Mouse (Mus musculus): Measurements from ENCODE around the gene Vmn1r33.
"Not testable (repeated sequence)": the region's sequence is repeated elsewhere in the genome, so short reads cannot be mapped to it uniquely, and the experiment has no call there.

Vmn1r33 gene

DNA sequence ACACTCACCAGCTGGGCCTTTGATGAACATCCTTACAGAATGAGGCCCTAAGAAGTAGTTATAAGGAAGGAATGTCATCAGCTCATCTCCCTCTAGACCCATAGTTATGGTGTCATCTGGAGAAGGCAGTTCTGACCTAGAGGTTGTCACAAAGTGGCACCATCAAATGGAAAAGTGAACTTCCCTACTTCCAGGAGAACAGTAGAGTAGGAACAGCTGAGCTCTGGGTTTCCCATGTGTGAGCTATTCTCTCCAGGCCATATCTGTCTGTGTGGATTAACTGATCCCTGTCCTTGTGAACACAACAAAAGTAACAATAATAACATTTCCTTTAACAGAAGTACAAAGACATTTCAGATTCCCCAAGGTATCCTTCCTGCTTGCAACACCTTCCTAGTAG is at the start of gene Vmn1r33:
Vmn1r33 (minus strand) TSS at position 101 of the 400 bp plus-strand sequence.
- not testable (repeated sequence) for DNase-seq

DNA sequence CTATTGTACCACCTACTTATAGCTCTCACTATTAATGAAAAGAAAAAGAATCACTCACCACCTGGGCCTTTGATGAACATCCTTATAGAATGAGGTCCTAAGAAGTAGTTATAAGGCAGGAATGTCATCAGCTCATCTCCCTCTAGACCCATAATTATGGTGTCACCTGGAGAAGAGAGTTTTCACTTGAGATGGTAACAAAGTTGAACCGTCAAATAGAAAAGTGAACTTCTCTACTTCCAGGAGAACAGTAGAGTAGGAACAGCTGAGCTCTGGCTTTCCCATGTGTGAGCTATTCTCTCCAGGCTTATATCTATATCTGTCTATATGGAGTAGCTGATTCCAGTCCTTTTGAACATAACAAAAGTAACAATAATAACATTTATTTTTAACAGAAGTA is 25.7 kb upstream of the Vmn1r33 start, which contains the start of gene Vmn1r34:
Vmn1r34 (minus strand) TSS at position 101 of the 400 bp plus-strand sequence.
- DNase-seq = no peak

GRCm38 (mm10) chr6:66595804-66596203 is 22.3 kb downstream of the Vmn1r33 start:
- DNase-seq = no peak
